Mouse (Mus musculus) neural tube, embryonic 12.5 days (tissue): Measurements from ENCODE around the gene Scn11a. TPM values are rescaled to one million over a fixed set of nuclear protein-coding genes. Genes with fewer than 3 reads are reported as not detected.

Source experiments
- ATAC-seq: fragments of 200-750 bp; cut with Nextera tagmentation; 2 replicates; pipeline ENCODE4 v1.8.0; 2017; ENCODE audit warnings: low read depth, mild to moderate bottlenecking, moderate TSS enrichment, moderate library complexity; ENCODE audit not compliant: low FRiP score
- H3K27ac ChIP-seq: fragments of 300-500 bp; sonication (generic); 2 replicates; pipeline ENCODE4 v1.5.1; 2016
- H3K27me3 ChIP-seq: fragments of 300-500 bp; sonication (generic); replicated peaks from 2 replicates; pipeline ENCODE4 v1.6.1; 2016; ENCODE audit warnings: mild to moderate bottlenecking
- H3K36me3 ChIP-seq: fragments of 300-500 bp; sonication (generic); 2 replicates; pipeline ENCODE4 v1.6.1; 2016; ENCODE audit warnings: mild to moderate bottlenecking
- H3K4me1 ChIP-seq: fragments of 300-500 bp; sonication (generic); 2 replicates; pipeline ENCODE4 v1.6.1; 2016
- H3K4me2 ChIP-seq: fragments of 300-500 bp; sonication (generic); replicated peaks from 2 replicates; pipeline ENCODE4 v1.6.1; 2016; ENCODE audit warnings: mild to moderate bottlenecking
- H3K4me3 ChIP-seq: fragments of 300-500 bp; sonication (generic); 2 replicates; pipeline ENCODE4 v1.5.1; 2016
- H3K9ac ChIP-seq: fragments of 300-500 bp; sonication (generic); 2 replicates; pipeline ENCODE4 v1.6.1; 2016; ENCODE audit warnings: mild to moderate bottlenecking
- H3K9me3 ChIP-seq: fragments of 300-500 bp; sonication (generic); 2 replicates; pipeline ENCODE4 v1.6.1; 2016; ENCODE audit warnings: mild to moderate bottlenecking
- WGBS: fragments of 180-500 bp; shearing (Covaris S2); methylation state at CpG from one replicate; pipeline ENCODE4 v1.1.7; 2016; 5-methylcytosine and 5-hydroxymethylcytosine counted together
- polyA plus RNA-seq: library from polyadenylated mRNA; unstranded; fragments of >200 nt; fragmentation: Nextera tagmentation; extraction: Ambion mirVana; gene quantifications from 2 replicates; pipeline ENCODE4 v1.2.1, GENCODE M21; 2016

Gene Scn11a
- polyA plus RNA-seq: 0.09 and 0.14 TPM in 2 replicates

DNA sequence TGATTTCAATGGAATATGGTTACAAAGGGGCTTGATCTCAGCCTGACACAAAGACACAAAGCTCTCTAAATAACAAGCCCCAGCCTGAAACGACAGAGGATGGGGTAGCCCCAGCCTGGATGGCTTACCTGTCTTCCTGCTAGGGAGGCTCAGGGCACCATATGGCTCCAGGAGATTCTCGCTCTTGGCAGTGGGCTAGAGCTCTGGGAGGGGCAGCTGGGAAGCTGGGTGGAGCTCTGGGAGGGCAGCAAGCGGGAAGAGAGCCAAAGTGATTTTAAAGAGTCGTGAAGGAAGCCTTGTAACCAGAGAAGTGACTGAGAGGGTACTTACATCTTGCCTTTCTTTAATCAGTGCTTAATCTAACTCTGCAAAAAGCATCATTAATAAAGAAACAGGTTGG, at the start of gene Scn11a:
Scn11a (minus strand) TSS at position 160 of the 400 bp plus-strand sequence.
- no peak for ATAC-seq
- no peak within 1 kb of the TSS for H3K4me2 ChIP-seq
- WGBS: 54% methylated on average over 4 of the region's 4 CpGs
- H3K9ac ChIP-seq: no peak within 1 kb of the TSS
- H3K27me3 ChIP-seq: no peaks in the 10 kb centered on the region
- no peaks in the 10 kb centered on the region for H3K9me3 ChIP-seq
- no peaks in the 10 kb centered on the region for H3K36me3 ChIP-seq
- no peaks in the 10 kb centered on the region for H3K4me1 ChIP-seq
- H3K27ac ChIP-seq: no peak within 1 kb of the TSS
- no peak within 1 kb of the TSS for H3K4me3 ChIP-seq

DNA sequence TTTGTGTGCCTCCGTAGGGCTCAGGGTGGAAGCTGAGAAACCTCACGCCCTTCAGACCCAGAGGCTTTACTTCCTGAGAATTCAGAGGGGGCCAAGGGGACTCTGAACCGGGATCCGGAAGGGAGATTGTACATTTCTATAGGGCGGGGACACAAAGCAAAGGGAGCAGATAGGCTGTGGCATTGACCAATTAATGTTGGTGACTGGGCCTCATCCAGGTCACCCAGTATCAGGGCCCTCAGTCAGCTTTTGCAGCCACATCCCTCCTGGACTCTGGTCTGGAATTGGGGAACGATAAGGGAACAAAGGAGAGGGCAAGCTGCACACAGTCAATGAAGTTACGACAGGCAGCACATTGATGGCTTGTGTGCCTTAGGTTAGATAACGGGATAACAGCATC, 28.9 kb upstream of the Scn11a start:
- Histone ChIP-seq H3K27me3 (no peaks in the 10 kb centered on the region), H3K4me1 (peaks cover 5% of the 10 kb centered on the region), H3K27ac (no peak overlapping the region), H3K4me2 (no peak overlapping the region), H3K4me3 (no peak overlapping the region), H3K9ac (no peak overlapping the region), H3K36me3 (no peaks in the 10 kb centered on the region), H3K9me3 (peaks cover 17% of the 10 kb centered on the region)
- ATAC-seq: no peak
- 61% methylated on average over 8 of the region's 8 CpGs for WGBS

DNA sequence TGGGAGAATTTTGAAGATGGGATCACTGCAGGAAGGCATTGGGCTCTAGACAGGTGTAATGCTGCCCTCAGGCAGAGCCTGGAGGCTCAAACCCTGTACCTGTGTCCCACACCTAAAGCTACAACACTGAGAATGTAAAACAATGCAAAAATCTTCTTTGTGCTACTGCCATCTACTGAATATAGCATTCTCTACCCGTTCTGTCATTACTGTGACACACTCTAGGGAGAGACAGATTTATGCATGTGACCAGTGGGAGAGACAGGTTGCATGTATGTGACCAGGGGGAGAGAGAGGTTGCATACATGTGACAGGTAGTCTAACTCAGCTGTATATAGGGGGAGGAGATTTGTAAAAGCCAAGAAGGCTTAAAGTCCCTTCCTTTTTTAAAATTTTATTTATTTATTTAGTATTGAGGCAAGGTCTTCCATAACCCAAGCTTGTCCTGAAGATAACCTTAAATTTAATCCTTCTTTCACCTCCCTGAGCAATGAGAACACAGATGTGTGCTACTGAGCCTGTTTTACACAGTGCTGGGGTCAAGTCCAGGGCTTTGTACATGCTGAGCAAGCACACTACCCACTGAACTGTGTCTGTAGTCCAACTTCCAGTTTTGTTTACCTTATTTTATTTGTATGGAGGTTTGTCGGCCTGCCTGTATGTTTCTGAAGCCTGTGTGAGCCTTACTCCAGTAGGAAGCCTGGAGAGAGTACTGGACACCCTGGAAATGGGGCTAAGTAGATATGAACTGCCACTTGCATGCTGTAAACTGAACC, 28.0 kb upstream of the Scn11a start:
- 70% methylated on average over 2 of the region's 2 CpGs for WGBS
- no peaks in the 10 kb centered on the region for H3K27me3 ChIP-seq
- no peak overlapping the region for H3K4me2 ChIP-seq
- peaks cover 13% of the 10 kb centered on the region for H3K9me3 ChIP-seq
- no peak overlapping the region for H3K9ac ChIP-seq
- no peak for ATAC-seq
- H3K4me3 ChIP-seq: no peak overlapping the region
- no peaks in the 10 kb centered on the region for H3K36me3 ChIP-seq
- H3K27ac ChIP-seq: no peak overlapping the region
- peaks cover 8% of the 10 kb centered on the region for H3K4me1 ChIP-seq

DNA sequence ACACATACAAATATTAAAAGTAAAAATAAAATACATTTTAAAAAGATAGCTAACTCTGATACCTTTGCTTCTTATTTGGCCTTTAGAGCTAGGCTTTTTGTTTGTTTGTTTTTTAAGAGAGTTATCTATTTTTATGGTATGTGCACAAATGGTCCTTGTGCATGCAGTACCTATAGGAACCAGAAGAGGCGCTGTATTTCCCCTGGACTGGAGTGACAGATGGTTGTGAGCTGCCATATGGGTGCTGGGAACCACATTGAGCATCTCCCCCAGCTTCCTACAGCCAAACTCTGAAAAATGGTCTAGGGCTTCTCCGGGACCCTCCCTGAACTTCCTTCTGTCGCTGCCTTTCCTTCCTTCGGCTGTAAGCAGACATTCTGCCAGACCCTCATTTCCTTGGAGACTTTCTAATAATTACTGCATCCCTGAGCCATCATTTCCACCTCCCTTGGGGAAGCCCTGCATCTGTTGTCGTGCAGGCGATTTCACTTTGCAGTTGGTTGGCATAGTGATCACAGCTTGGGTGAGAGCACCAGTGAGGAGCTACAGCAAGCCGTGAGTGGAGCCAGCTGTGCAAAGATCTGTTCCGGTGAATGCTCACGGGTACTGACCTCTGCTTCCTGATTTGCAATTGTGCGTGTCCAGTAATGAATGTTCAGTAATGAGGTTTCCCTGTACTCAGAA, 27.2 kb upstream of the Scn11a start:
- H3K4me2 ChIP-seq: no peak overlapping the region
- ATAC-seq: no peak
- H3K36me3 ChIP-seq: no peaks in the 10 kb centered on the region
- no peaks in the 10 kb centered on the region for H3K27me3 ChIP-seq
- no peak overlapping the region for H3K4me3 ChIP-seq
- 60% methylated on average over 10 of the region's 10 CpGs for WGBS
- H3K27ac ChIP-seq: no peak overlapping the region
- no peak overlapping the region for H3K9ac ChIP-seq
- H3K4me1 ChIP-seq: peaks cover 8% of the 10 kb centered on the region
- peaks cover 5% of the 10 kb centered on the region for H3K9me3 ChIP-seq

DNA sequence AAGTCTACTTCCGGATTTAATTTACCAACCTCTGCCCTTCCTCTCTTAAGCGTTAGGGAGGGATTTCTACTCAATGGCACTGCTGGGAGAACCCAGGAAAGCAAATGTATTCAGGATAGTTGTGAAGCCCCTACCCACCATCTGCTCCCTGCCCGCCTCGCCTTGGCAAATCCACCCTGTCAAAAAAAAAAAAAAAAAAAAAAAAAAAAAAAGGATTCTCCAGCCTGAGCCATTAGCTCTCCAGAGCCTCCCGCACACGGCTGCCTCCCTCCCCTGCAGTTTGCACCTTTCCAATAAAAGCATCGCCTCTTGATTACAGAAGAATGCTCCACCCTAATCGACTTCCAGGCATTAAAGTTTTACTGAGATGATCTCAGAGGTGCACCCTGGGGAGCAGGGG, 24.0 kb upstream of the Scn11a start:
- Histone ChIP-seq H3K4me2 (no peak overlapping the region; the same call in 1 of the 2 replicates), H3K9ac (no peak overlapping the region), H3K4me1 (peaks cover 16% of the 10 kb centered on the region), H3K9me3 (no peaks in the 10 kb centered on the region; the same call in 1 of the 2 replicates), H3K27me3 (no peaks in the 10 kb centered on the region), H3K4me3 (no peak overlapping the region), H3K36me3 (no peaks in the 10 kb centered on the region), H3K27ac (no peak overlapping the region)
- WGBS: 10% methylated on average over 8 of the region's 8 CpGs
- no peak for ATAC-seq

DNA sequence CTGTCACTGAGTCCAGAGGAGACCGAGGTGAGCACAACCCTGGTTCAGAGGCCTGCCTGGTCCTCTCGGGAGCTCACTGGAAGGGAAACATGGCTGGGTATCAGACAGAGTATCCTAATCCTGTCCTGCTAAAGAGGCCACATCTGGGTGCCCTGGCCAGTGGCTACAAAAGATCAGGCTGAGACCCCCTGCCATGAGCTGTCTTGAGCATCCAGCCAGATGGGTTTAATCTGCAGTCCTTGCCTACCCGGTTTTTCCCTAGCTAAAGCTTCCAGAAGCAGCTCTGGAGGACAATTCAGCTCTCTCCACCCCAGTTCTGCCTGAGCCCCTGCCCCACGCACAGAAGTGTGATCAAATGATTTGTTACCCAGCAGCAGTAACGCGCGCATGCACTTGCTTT, 23.4 kb upstream of the Scn11a start:
- H3K4me2 ChIP-seq: no peak overlapping the region; the same call in 1 of the 2 replicates
- no peaks in the 10 kb centered on the region for H3K36me3 ChIP-seq
- H3K9me3 ChIP-seq: no peaks in the 10 kb centered on the region; the same call in 1 of the 2 replicates
- no peak overlapping the region for H3K27ac ChIP-seq
- no peak overlapping the region for H3K4me3 ChIP-seq
- peaks cover 16% of the 10 kb centered on the region for H3K4me1 ChIP-seq
- H3K27me3 ChIP-seq: no peaks in the 10 kb centered on the region
- ATAC-seq: no peak
- H3K9ac ChIP-seq: no peak overlapping the region
- WGBS: 34% methylated on average over 7 of the region's 7 CpGs

DNA sequence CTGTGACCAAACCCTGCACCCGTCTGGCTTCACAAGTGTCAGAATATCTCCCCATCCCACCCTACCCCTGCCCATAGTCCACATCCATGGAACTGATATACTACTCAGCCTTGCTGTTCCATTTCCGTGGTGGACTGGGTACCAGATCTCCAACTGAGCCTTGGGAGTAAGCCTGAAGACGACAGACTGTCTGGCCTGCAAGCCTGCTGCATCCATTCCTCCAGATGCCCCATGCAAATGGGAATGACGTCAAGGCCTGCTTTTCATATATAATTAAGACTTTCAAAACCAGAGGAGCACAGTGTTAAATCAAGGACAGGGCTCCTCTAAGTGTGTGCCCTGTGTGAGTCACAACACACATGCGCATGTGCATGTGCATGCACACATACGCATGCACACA, 21.9 kb upstream of the Scn11a start:
- Histone ChIP-seq H3K27me3 (no peaks in the 10 kb centered on the region), H3K27ac (no peak overlapping the region), H3K4me2 (no peak overlapping the region), H3K4me1 (peaks cover 16% of the 10 kb centered on the region), H3K9me3 (no peaks in the 10 kb centered on the region), H3K9ac (no peak overlapping the region), H3K4me3 (no peak overlapping the region), H3K36me3 (no peaks in the 10 kb centered on the region)
- WGBS: 84% methylated on average over 6 of the region's 6 CpGs
- ATAC-seq: no peak

DNA sequence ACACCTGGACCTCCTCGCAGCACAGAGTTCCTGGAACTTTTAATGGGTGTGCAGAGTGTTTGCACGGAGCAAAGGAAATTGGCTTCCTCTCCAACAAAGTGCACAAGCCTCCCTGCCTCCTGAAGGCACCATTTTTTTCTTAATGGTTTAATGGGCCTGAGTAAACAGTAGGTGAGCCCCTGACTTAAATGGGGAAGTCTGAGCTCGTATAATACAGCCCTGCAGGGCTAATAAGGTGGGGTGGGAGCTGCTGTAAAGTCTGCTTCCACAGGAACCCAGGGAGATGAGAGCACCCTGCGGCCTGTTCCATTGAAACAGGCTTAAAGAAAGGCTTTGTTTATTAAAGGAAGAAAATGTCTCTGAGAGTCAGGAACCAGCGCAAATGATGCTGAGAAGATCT, 19.5 kb upstream of the Scn11a start:
- Histone ChIP-seq H3K36me3 (no peaks in the 10 kb centered on the region), H3K9me3 (no peaks in the 10 kb centered on the region), H3K9ac (no peak overlapping the region), H3K4me1 (peaks cover 15% of the 10 kb centered on the region), H3K27ac (no peak overlapping the region), H3K4me2 (no peak overlapping the region), H3K4me3 (no peak overlapping the region), H3K27me3 (no peaks in the 10 kb centered on the region)
- no peak for ATAC-seq
- 20% methylated on average over 5 of the region's 5 CpGs for WGBS

DNA sequence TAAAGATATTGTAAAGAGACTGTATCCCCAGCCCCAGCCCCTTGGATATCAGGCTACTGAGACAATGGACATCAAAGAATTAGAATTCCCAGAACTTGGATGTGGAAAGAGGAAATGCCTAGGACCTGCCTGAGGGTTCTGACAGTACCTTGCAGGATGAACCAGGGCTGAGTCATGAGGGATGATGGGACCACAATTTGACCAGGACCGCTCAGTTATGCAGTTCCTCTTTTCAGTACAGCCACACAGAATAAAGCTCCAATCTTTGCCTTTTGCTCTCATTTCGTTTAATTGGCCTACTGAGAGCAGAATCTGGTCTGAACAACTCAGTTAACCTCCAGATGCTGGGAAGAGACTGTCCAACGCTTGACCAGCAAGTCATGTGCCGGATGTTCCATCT, 18.3 kb upstream of the Scn11a start:
- H3K4me1 ChIP-seq: peaks cover 7% of the 10 kb centered on the region; the same call in 1 of the 2 replicates
- H3K9ac ChIP-seq: no peak overlapping the region
- WGBS: 89% methylated on average over 4 of the region's 4 CpGs
- no peak overlapping the region for H3K4me2 ChIP-seq
- no peak for ATAC-seq
- H3K27ac ChIP-seq: no peak overlapping the region
- H3K4me3 ChIP-seq: no peak overlapping the region
- no peaks in the 10 kb centered on the region for H3K27me3 ChIP-seq
- no peaks in the 10 kb centered on the region for H3K9me3 ChIP-seq
- H3K36me3 ChIP-seq: no peaks in the 10 kb centered on the region

DNA sequence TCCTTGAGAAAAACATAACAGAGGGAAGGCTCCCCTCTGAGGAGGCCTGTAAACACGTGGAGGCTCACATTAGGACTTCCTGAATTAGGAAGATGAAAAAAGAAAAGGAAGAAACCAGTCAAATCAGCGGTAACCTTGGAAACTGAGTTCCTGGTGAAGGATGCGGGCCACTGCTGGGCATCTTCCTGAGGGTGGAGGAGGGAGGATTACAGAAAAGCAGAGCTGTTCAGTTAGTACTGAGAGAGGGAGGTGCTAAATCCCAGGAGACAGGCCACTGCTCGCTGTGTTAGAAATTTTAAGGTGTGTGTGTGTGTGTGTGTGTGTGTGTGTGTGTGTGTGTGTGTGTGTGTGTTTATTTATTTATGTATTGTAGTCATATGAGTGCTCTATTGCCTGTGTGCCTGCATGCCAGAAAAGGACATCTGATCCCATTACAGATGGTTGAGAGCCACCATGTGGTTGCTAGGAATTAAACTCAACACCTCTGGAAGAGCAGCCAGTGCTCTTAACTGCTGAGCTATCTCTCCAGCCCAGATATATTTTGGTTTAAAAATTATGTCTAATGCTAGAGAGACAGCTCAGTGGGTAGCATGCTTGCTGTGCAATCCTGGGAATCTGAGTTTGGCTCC, 17.4 kb upstream of the Scn11a start:
- Histone ChIP-seq H3K27ac (no peak overlapping the region), H3K27me3 (no peaks in the 10 kb centered on the region), H3K4me1 (peaks cover 7% of the 10 kb centered on the region; the same call in 1 of the 2 replicates), H3K36me3 (no peaks in the 10 kb centered on the region), H3K4me2 (no peak overlapping the region), H3K9ac (no peak overlapping the region), H3K4me3 (no peak overlapping the region), H3K9me3 (no peaks in the 10 kb centered on the region)
- ATAC-seq: no peak
- 37% methylated on average over 4 of the region's 4 CpGs for WGBS

DNA sequence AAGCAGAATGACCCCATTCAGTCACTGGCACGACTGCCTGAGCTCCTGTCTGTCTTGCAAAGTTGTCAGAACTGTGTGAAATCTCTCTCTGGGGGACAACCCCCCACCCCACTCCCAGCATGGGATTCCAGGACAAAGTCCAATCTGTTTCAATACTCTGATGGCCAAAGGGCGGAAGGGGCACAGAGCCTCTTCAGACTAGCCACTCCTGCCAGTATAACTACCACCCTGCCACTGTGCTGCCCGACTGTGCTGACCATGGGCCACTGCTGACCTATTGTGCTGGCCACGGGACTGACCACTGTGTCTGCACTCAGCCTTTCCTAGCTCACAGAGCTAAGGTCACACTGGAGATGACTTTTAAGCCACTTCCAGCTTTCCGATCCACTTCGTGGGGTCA, 16.8 kb upstream of the Scn11a start:
- no peaks in the 10 kb centered on the region for H3K36me3 ChIP-seq
- H3K4me3 ChIP-seq: no peak overlapping the region
- no peaks in the 10 kb centered on the region for H3K9me3 ChIP-seq
- H3K4me1 ChIP-seq: peaks cover 7% of the 10 kb centered on the region; the same call in 1 of the 2 replicates
- H3K4me2 ChIP-seq: no peak overlapping the region
- WGBS: 29% methylated on average over 6 of the region's 6 CpGs
- no peaks in the 10 kb centered on the region for H3K27me3 ChIP-seq
- H3K27ac ChIP-seq: no peak overlapping the region
- ATAC-seq: no peak
- no peak overlapping the region for H3K9ac ChIP-seq

DNA sequence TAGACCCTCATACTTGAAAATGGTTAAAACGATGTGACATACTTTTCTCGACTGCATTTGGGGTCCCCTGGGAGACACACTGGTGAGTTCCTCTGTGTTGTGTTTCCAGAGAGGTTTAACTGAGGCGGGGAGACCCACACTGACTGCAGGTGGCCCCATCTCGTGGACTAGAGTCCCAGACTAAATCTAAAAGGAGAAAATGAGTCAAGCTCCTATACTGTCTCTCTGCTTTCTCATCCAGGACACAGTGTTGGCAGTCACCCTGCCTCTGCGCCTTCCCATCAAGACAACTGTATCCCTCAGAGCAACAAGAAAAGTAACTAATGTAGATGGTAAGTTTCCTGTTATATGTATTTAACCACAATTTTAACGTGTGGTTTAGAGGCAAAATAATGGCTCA, 15.9 kb upstream of the Scn11a start:
- Histone ChIP-seq H3K4me1 (0 out of 2 replicates have a peak, but pooled peaks cover under 1% of the 10 kb centered on the region), H3K36me3 (no peaks in the 10 kb centered on the region), H3K27me3 (no peaks in the 10 kb centered on the region), H3K9ac (no peak overlapping the region), H3K27ac (no peak overlapping the region), H3K4me3 (no peak overlapping the region), H3K4me2 (no peak overlapping the region), H3K9me3 (no peaks in the 10 kb centered on the region)
- WGBS: 80% methylated on average over 6 of the region's 6 CpGs
- no peak for ATAC-seq
